Mouse (Mus musculus) hindbrain, embryonic 15.5 days (tissue): ENCODE measurements at regions not wholly inside any gene's neighbourhood (a gene's known extent, or its start where the extent isn't known, plus 50 kb on each side); places are given as distances from the start of the nearest gene placed in this dataset.

ENCODE experiments used
- ATAC-seq: fragments of 200-750 bp; cut with Nextera tagmentation; 2 replicates; pipeline ENCODE4 v1.8.0; 2017; ENCODE audit warnings: low read depth, moderate number of reproducible peaks, moderate TSS enrichment; ENCODE audit not compliant: low FRiP score
- H3K27ac ChIP-seq: fragments of 300-500 bp; sonication (generic); replicated peaks from 2 replicates; pipeline ENCODE4 v1.5.1; 2015; ENCODE audit warnings: mild to moderate bottlenecking, inconsistent platforms
- H3K27me3 ChIP-seq: fragments of 300-500 bp; sonication (generic); 2 replicates; pipeline ENCODE4 v1.6.1; 2015; ENCODE audit warnings: control low read depth, inconsistent platforms
- H3K36me3 ChIP-seq: fragments of 300-500 bp; sonication (generic); 2 replicates; pipeline ENCODE4 v1.6.1; 2015; ENCODE audit warnings: control low read depth, inconsistent platforms
- H3K4me1 ChIP-seq: fragments of 300-500 bp; sonication (generic); replicated peaks from 2 replicates; pipeline ENCODE4 v1.6.1; 2015; ENCODE audit warnings: control low read depth, inconsistent platforms
- H3K4me2 ChIP-seq: fragments of 300-500 bp; sonication (generic); 2 replicates; pipeline ENCODE4 v1.6.1; 2015; ENCODE audit warnings: moderate library complexity, mild to moderate bottlenecking, inconsistent platforms
- H3K4me3 ChIP-seq: fragments of 300-500 bp; sonication (generic); 2 replicates; pipeline ENCODE4 v1.5.1; 2015; ENCODE audit warnings: mild to moderate bottlenecking, inconsistent platforms
- H3K9ac ChIP-seq: fragments of 300-500 bp; sonication (generic); 2 replicates; pipeline ENCODE4 v1.6.1; 2015; ENCODE audit warnings: inconsistent platforms
- H3K9me3 ChIP-seq: fragments of 300-500 bp; sonication (generic); 2 replicates; pipeline ENCODE4 v1.6.1; 2016; ENCODE audit warnings: control low read depth, inconsistent platforms
- WGBS: fragments of 180-500 bp; shearing (Covaris S2); methylation state at CpG from one replicate; pipeline ENCODE4 v1.1.7; 2015; 5-methylcytosine and 5-hydroxymethylcytosine counted together

GRCm38 (mm10) chr2:51047520-51047919 lies 101.4 kb downstream of the Rnd3 start:
- Histone ChIP-seq H3K4me2 (no peak overlapping the region), H3K4me1 (no peaks in the 10 kb centered on the region), H3K27me3 (no peaks in the 10 kb centered on the region), H3K9ac (no peak overlapping the region), H3K9me3 (no peaks in the 10 kb centered on the region), H3K36me3 (no peaks in the 10 kb centered on the region), H3K4me3 (no peak overlapping the region), H3K27ac (no peak overlapping the region)
- 61% methylated on average over 5 of the region's 5 CpGs for WGBS
- no peak for ATAC-seq

DNA sequence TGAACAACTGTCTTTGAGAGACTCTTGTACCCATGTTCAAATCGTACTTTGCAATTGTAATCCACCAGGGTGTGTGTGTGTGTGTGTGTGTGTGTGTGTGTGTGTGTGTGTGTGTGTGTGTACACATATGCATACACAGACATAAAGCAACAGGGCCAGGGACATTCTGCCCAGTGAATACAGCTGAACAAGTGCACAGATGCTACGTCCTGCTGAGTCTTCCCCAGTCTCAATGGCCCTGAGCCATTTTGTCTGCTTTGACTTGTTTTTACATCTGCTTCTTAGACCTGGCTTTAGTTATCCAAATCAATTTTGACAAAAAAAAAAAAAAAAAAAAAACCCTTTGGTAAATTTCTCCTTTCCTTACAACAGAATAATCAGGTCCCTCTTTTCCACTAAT lies 103.3 kb downstream of the Rnd3 start:
- 60% methylated on average over 2 of the region's 2 CpGs for WGBS
- no peaks in the 10 kb centered on the region for H3K27me3 ChIP-seq
- ATAC-seq, result no peak

DNA sequence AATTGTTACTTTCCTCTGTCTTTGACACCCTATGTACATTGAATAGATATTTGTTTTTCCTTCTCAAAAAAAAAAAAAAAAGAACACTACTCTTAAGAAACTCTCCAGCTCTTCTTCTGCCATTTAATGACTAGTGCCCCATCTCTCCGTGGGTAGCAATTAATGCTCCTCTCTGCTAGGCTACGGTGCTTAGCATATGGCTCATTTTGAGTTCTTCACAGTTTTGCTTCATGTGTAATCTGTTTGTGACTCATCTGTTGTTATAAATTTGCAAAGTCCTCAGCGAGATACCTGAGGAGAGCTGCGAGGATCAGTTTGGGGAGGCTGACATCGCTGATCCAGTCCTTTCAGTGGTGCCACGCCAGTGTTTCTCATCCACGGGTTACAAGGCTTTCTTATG lies 107.8 kb downstream of the Rnd3 start:
- Histone ChIP-seq H3K27me3 (no peaks in the 10 kb centered on the region), H3K4me3 (no peak overlapping the region), H3K9me3 (no peaks in the 10 kb centered on the region), H3K4me2 (no peak overlapping the region), H3K9ac (no peak overlapping the region), H3K4me1 (peaks cover 6% of the 10 kb centered on the region), H3K27ac (no peak overlapping the region), H3K36me3 (no peaks in the 10 kb centered on the region)
- no peak for ATAC-seq
- WGBS, result 57% methylated on average over 7 of the region's 7 CpGs

More for the DNA sequence above, 103.3 kb downstream of the Rnd3 start:
- Histone ChIP-seq H3K4me1 (no peaks in the 10 kb centered on the region), H3K27ac (no peak overlapping the region), H3K4me3 (no peak overlapping the region), H3K9me3 (no peaks in the 10 kb centered on the region), H3K9ac (no peak overlapping the region), H3K4me2 (no peak overlapping the region), H3K36me3 (no peaks in the 10 kb centered on the region)

- Histone ChIP-seq H3K27me3 (no peaks in the 10 kb centered on the region), H3K27ac (no peak overlapping the region), H3K9me3 (no peaks in the 10 kb centered on the region), H3K4me2 (no peak overlapping the region), H3K4me1 (peaks cover 6% of the 10 kb centered on the region), H3K4me3 (no peak overlapping the region), H3K36me3 (no peaks in the 10 kb centered on the region), H3K9ac (no peak overlapping the region)
- 27% methylated on average over 6 of the region's 6 CpGs for WGBS
- ATAC-seq, result no peak
Observed at GRCm38 (mm10) chr2:51038685-51039084, 110.2 kb downstream of the Rnd3 start.

GRCm38 (mm10) chr2:51036995-51037394 lies 111.9 kb downstream of the Rnd3 start:
- no peak for ATAC-seq
- WGBS, result 67% methylated on average over 5 of the region's 5 CpGs
- Histone ChIP-seq H3K4me2 (no peak overlapping the region), H3K4me3 (no peak overlapping the region), H3K9ac (no peak overlapping the region), H3K27me3 (no peaks in the 10 kb centered on the region), H3K27ac (no peak overlapping the region), H3K4me1 (peaks cover 6% of the 10 kb centered on the region), H3K36me3 (no peaks in the 10 kb centered on the region), H3K9me3 (no peaks in the 10 kb centered on the region)

GRCm38 (mm10) chr2:51036190-51036755 lies 112.6 kb downstream of the Rnd3 start:
- Histone ChIP-seq H3K4me3 (no peak overlapping the region), H3K9ac (no peak overlapping the region), H3K4me2 (no peak overlapping the region), H3K27me3 (no peaks in the 10 kb centered on the region), H3K9me3 (no peaks in the 10 kb centered on the region), H3K36me3 (no peaks in the 10 kb centered on the region), H3K4me1 (peaks cover 6% of the 10 kb centered on the region), H3K27ac (no peak overlapping the region)
- ATAC-seq, result no peak
- 38% methylated on average over 8 of the region's 8 CpGs for WGBS

DNA sequence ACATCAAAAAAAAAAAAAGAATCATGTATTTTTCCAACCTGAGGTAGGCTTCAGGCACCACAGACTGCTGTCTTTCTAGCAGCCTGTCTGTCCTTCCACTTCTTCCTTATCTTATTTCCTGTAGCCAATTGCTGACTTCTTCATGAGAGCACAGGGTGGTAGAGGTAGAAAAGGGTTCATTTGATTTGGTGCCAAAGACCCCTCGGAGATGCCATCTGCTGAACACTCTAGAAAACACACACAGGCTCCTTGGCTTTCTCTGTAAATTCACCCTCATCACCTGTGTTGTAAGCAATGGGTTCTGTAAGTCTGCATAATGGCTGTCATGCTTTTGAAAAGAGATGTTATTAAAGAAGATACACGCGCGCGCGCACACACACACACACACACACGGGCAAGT lies 115.0 kb downstream of the Rnd3 start:
- no peak for ATAC-seq
- H3K36me3 ChIP-seq, result no peaks in the 10 kb centered on the region
- no peak overlapping the region for H3K4me2 ChIP-seq
- H3K4me3 ChIP-seq, result no peak overlapping the region
- no peak overlapping the region for H3K27ac ChIP-seq
- H3K27me3 ChIP-seq, result no peaks in the 10 kb centered on the region
- no peaks in the 10 kb centered on the region for H3K9me3 ChIP-seq
- 84% methylated on average over 7 of the region's 7 CpGs for WGBS
- H3K9ac ChIP-seq, result no peak overlapping the region
- peaks cover 3% of the 10 kb centered on the region for H3K4me1 ChIP-seq

GRCm38 (mm10) chr2:51022479-51022878 lies 126.4 kb downstream of the Rnd3 start:
- H3K27me3 ChIP-seq, result no peaks in the 10 kb centered on the region
- no peak overlapping the region for H3K4me2 ChIP-seq
- 75% methylated on average over 2 of the region's 2 CpGs for WGBS
- H3K9ac ChIP-seq, result no peak overlapping the region
- H3K36me3 ChIP-seq, result no peaks in the 10 kb centered on the region
- no peaks in the 10 kb centered on the region for H3K9me3 ChIP-seq
- H3K4me1 ChIP-seq, result no peaks in the 10 kb centered on the region
- no peak overlapping the region for H3K27ac ChIP-seq
- no peak overlapping the region for H3K4me3 ChIP-seq
- no peak for ATAC-seq

- Histone ChIP-seq H3K4me2 (no peak overlapping the region), H3K27me3 (no peaks in the 10 kb centered on the region), H3K9me3 (no peaks in the 10 kb centered on the region), H3K4me3 (no peak overlapping the region), H3K9ac (no peak overlapping the region), H3K27ac (no peak overlapping the region), H3K36me3 (no peaks in the 10 kb centered on the region), H3K4me1 (no peaks in the 10 kb centered on the region)
- no peak for ATAC-seq
- 74% methylated on average over 5 of the region's 5 CpGs for WGBS
Observed at GRCm38 (mm10) chr2:51016129-51016402, 132.8 kb downstream of the Rnd3 start.

DNA sequence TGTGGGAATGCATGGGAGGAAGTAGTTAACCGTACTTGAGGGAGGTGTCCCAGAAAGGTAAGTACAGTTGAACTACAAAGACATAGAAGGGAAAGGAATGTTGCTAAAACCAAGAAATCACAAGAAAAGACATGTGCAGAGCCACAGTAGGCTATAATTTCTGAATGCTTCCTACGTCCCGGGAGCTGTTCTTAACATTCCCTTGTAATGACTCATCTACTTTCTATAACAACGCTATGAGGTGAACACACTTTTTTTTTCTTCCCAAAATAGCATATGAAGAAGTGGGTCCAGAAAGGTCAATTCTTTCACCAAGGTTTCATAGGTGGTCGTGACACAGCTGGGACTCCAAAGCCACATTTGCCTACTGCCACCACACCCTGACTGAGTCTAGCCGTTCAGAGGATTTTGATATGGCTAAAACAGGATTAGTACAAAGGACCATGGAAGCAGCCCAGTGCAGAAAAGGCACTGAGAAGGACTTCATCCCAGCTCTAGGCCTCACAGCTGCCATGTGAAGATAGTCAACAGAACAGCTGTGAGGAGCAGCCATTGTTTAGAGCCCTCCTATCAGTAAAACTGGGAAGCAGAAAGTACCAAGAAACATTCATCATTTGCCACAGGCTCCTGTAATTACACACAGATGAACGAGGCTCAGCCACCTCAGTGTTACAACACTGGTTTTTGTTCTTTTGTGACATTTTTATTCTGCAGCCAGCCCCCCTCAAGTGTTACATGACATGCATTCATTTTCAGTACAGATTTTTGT lies 133.4 kb downstream of the Rnd3 start:
- H3K27me3 ChIP-seq, result no peaks in the 10 kb centered on the region
- no peak for ATAC-seq
- H3K4me1 ChIP-seq, result no peaks in the 10 kb centered on the region
- H3K9ac ChIP-seq, result no peak overlapping the region
- no peak overlapping the region for H3K4me3 ChIP-seq
- H3K36me3 ChIP-seq, result no peaks in the 10 kb centered on the region
- 74% methylated on average over 7 of the region's 7 CpGs for WGBS
- H3K9me3 ChIP-seq, result no peaks in the 10 kb centered on the region
- H3K4me2 ChIP-seq, result no peak overlapping the region
- no peak overlapping the region for H3K27ac ChIP-seq

- Histone ChIP-seq H3K36me3 (no peaks in the 10 kb centered on the region), H3K27me3 (no peaks in the 10 kb centered on the region), H3K9me3 (no peaks in the 10 kb centered on the region), H3K4me2 (no peak overlapping the region), H3K4me1 (no peaks in the 10 kb centered on the region), H3K27ac (no peak overlapping the region), H3K9ac (no peak overlapping the region), H3K4me3 (no peak overlapping the region)
- no peak for ATAC-seq
Observed at GRCm38 (mm10) chr2:51014232-51014631, 134.7 kb downstream of the Rnd3 start.

DNA sequence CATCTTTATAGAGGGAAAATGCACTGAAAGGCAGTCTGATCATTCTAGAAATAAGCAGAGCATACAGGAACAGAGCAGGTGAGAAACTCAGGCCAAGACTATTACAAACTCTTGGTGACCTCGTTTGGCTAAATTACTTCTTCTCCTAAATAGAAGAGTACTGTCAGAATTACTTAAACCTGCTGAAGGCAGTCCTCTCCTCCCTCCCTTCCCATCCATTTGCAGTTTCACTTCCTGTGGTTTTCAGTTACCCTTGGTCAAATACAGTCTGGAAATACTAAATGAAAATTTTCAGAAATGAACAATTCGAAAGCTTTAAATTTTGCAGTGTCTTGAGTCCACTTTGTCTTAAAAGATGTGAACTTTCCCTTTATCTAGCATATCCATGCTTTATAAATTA lies 135.8 kb downstream of the Rnd3 start:
- no peak for ATAC-seq
- no peak overlapping the region for H3K27ac ChIP-seq
- no peaks in the 10 kb centered on the region for H3K27me3 ChIP-seq
- no peak overlapping the region for H3K9ac ChIP-seq
- H3K9me3 ChIP-seq, result no peaks in the 10 kb centered on the region
- no peak overlapping the region for H3K4me3 ChIP-seq
- H3K36me3 ChIP-seq, result no peaks in the 10 kb centered on the region
- H3K4me1 ChIP-seq, result no peaks in the 10 kb centered on the region
- H3K4me2 ChIP-seq, result no peak overlapping the region
- 77% methylated on average over 2 of the region's 2 CpGs for WGBS

DNA sequence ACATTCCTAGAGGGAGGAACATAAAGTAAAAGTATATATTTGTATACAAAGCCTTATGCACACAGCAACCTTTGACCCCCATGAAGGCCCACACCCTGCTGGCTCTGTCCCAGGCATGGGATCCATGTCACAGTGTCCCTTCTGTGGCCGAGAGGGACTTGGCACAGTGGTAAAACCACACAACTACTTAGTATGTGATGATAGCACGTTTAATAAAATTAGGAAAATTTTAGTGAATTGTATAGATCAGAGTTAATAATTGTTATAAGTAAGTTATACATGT lies 140.7 kb downstream of the Rnd3 start:
- Histone ChIP-seq H3K4me1 (no peaks in the 10 kb centered on the region), H3K9ac (no peak overlapping the region), H3K4me2 (no peak overlapping the region), H3K27ac (no peak overlapping the region), H3K4me3 (no peak overlapping the region), H3K27me3 (no peaks in the 10 kb centered on the region), H3K36me3 (no peaks in the 10 kb centered on the region), H3K9me3 (no peaks in the 10 kb centered on the region)
- ATAC-seq, result no peak
- WGBS, result 59% methylated on average over 2 of the region's 2 CpGs
